Mouse (Mus musculus): ENCODE data around the gene Rnf43.

Gene Rnf43

DNA sequence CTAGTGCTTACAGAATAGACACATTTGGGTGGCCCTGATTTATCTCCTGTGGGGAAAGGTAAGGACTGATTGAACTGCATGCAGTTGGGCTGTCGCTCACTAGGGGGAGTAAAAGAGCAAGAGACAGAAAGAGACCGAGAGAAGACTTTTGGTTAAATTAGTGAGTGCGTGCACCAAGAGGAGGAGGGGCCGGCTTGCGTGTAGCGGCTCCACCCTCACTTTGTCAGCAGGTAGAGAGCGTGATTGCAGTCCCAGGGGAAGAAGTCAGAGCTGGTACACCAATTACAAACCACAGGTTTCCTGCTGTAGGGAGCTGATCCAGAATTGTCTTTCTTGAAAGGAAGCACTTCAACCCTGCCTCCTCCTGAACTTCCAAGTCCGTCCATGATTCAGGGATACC is at the start of gene Rnf43:
Rnf43 (plus strand) TSS at position 316 of the 400 bp plus-strand sequence.
- WGBS = under 1% methylated on average over 8 of the region's 8 CpGs

DNA sequence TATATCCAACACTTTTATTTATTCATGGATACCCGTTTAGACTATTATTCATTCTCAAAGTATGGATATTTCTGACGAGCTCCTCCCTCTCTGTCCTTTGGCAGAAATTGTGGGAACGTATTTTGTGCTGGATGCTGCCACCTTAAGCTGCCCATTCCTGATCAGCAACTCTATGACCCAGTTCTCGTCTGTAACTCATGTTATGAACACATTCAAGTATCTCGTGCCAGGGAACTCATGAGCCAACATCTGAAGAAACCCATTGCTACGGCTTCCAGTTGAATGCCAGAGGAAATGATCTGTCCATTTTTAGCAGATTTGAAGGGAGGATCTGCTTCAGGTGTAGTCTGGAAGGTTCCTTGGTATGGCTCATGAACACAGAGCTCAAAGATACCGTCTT is 48.5 kb upstream of the Rnf43 start:
- 64% methylated on average over 7 of the region's 7 CpGs for WGBS

DNA sequence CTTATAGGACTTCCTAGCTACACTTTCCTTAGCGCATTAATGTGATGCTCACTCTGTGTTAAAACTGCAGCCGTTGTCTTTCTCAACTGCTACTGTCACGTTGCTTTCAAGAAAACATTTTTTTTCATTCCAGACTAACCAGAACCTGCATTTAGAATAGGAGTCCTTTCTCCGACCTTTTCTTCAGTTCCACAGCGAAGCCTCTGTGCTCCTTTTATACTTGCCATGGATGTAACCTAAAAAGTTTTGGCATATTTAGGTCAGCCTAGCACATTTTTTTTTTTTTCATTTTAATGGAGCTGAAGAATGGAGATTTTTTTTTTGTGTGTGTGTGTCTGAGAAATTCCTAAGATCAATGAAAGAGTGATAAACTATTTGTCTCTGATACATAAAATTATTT is 47.0 kb upstream of the Rnf43 start:
- 51% methylated on average over 5 of the region's 5 CpGs for WGBS

DNA sequence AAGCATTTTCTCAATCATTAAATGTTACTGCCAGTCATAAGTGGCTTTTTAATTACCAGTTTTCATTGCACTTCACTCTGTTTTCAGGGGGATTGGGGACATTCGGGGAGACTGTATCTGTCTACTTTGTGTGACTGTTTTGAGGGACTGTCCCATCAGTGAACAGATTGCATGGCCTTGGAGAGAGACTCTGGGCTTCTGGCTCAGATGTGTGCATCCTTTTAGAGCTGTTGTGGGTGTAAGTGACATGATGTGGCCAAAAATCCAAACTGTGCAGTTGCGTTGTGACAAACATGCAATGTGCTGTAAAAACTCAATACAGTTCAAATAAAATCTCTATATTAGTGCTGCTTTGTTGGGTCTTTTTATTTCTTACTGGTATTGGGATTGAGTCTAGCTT is 46.6 kb upstream of the Rnf43 start:
- WGBS = 64% methylated on average over 2 of the region's 2 CpGs

DNA sequence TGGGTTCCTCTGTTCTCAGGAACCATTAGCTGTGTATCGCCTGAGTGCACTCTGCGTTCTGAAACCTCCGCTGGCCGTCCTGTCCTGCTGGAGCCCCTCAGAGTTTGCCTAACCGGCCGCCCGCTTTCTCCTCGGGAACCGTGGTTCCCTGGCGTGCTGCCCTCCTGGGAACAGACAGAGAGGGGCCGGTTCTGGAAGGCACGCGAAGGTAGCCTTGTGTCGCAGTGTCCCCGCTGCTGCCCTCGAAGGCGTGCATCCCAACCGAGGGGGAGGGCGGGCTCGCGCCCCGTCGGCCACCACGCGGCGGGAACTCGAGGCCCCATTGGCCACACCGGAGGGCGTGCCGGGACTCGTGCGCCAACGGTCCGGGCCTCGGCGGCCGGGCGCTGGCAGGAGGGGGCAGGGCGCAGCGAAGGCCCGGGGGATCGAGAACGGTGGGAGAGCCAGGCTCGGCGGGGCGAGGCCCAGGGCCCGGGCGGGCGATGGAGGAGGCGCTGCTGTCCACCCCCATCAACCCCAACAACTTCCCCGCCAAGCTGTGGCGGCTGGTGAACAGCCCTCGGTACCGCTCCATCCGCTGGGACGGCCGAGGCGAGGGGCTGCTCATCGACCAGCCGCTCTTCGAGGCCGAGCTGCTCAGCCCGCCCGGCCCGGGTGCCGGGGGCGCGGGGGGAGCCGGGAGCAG is 45.6 kb upstream of the Rnf43 start, which contains the start of gene Hsf5:
Hsf5 (plus strand) TSS at position 375 of the 685 bp plus-strand sequence.
- 92% methylated on average over 69 of the region's 69 CpGs for WGBS

DNA sequence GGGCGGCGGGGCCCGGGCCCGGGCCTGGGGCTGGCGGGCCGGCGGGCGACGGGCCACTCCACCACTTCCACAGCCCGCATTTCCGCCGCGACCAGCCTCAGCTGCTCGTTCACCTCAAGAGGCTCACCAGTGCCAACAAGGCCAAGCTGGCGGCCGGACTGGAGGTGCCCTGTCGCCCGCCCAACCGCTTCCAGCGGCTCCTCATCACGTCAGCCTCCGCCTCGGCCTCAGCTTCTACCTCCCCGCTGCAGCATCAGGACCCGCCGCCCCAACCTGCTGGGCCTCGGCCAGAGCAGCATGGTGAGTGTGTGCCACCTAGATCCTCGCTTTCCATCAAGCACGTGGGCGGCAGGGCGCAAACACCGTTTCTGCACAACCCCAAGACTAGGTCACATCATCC is 44.9 kb upstream of the Rnf43 start:
- 94% methylated on average over 32 of the region's 32 CpGs for WGBS

DNA sequence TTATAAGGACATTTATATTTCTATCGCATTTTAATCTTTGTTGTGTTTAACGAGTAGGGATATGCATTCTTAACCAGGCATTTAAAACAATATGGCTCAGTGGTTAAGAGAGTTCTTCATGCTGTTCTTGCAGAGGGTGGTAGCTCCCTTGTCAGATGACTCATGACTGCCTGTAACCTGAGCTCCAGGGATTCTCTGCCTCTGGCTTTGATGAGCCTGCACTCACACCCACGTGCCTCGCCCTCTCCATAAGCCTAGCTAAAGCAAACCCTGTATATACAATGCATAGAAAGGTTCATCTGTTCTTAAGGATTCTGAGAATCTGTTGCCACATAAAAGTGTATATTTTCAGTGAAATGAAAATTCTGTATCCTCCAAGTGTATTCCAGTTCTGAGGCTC is 39.4 kb upstream of the Rnf43 start:
- 74% methylated on average over 4 of the region's 4 CpGs for WGBS

DNA sequence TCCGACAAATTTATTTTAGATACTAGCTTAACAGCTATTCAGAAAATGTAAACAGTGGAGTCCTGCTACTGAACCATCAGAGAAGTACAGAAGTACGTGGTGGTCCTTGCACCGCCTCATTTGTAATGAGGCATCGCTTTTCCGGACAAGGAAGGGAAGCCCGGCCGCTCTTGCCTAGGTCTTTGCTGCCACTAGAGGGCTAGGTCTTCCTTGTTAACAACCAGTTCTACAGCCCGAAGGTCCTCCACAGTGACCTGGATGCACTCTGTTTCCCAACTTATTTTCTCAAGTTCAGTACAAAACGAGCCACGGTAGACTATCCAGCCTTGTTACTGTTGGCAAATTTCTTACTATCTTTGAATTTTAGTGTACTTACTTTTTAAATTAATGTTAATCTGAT is 32.7 kb upstream of the Rnf43 start:
- WGBS = 34% methylated on average over 10 of the region's 10 CpGs

DNA sequence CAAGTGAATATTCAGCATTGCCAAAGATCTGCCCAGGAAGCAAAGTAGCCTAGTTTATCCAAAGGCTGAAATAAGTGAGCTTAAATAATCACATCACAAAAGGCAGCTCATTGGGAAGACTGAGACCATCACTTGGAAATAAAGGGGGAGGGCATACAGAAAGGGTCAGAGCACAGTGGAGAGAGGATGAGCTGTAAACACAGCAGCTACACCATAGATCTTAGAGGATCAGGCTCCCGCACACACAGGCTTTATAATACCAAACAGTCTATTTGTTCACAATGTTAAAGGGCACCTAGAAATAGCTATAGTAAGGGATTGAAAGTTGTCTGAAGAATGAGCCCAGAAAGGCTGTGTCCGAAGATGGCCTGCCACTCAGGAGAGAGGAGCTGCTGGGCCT is 23.7 kb upstream of the Rnf43 start:
- 37% methylated on average over 2 of the region's 2 CpGs for WGBS

DNA sequence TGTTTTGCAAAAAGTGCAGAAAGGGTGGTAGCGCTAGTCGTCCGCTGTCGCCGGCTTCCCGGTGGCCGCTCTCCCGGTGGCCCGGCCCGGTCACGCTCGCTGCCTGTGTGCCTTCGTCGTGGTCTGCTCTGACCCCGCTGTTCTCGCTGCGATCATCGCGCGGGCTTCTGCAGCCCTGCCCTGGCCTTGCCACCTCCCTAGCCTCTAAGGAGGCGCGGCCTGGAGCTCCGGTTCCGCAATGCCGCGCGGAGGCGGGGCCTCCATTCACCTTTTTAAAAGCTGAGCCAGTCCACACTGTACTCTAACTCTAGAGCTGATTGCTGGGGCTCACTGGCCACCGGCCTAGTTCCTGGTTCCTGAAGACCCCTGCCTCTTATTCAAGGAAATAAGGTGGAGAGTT is 23.3 kb upstream of the Rnf43 start:
- 20% methylated on average over 29 of the region's 29 CpGs for WGBS

DNA sequence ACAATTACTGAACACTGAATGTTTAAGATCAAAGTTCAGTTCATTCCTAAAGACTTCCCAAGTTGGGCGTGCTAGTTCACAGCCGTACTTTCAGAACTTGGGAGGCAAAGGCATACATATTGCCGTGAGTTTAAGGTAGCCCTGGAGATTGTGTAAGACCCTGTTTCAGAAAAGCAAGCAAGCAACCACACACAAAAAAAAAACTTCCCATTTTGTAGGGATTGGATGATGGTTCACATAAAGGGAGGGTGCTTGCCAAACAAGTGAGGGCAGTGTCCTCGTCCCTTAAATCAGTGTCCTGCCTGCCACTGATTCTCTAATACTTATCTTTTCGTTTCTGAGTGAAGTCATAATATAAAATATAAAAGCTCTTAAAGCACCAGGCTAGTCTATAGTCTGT is 7.8 kb upstream of the Rnf43 start:
- 83% methylated on average over 5 of the region's 5 CpGs for WGBS

DNA sequence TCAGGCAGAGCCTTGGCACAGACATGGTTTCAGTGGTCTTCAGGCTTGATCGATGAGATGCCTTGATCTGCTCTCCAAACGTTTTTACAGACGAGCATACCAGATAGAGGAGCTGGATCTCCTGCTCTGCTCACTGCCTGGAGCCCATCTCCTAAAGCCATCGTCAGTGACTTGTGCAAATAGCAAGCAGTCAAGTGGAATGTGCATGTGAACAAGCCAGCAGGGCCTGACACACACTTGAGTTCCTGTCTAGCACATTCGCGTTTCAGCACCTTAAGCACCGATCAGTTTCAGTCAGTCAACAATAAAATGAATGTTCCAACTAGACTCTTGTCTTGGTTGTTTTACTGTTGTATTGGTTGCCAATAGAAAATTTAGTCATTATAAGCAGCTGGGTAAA is 3.3 kb upstream of the Rnf43 start:
- WGBS = 83% methylated on average over 7 of the region's 7 CpGs

DNA sequence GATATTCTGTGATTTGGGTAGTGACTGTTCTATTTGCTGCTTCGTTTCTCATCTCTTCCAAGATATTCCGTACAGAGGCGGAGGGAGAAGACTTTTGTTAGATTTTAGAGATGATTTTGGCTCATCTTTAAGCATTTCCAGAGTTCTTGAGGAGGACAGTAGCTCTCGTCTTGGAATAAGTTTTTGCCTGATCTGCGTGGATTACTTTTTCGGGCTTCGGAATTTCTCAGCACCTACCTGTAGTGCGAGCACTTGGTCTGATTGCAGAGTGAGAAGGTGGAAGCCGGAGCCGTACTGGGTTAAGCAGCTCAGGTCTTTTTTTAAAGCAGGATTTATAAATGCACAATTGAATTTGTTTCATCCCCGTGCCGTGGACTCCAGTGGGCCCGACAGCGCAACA is 300 bp downstream of the Rnf43 start:
- 9% methylated on average over 14 of the region's 14 CpGs for WGBS

DNA sequence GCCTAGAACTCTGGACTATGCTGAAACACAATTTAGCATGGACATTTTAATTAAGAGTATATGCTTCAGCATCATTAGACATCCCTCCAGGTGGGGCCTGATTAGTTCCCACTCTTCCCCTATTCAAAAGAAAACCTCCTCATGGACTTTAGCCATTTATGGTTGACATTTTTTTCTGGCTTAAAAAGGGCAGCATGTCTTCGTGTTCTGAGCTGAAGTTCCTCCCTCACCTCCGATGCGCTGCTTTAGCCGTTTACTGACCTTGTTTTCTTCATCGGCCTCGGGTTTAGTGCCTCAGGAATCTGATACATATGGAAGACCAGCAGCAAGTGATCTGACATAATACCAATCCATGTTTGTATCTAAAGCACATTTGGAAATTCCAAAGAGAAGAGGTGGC is 1.4 kb downstream of the Rnf43 start:
- WGBS = 76% methylated on average over 6 of the region's 6 CpGs

DNA sequence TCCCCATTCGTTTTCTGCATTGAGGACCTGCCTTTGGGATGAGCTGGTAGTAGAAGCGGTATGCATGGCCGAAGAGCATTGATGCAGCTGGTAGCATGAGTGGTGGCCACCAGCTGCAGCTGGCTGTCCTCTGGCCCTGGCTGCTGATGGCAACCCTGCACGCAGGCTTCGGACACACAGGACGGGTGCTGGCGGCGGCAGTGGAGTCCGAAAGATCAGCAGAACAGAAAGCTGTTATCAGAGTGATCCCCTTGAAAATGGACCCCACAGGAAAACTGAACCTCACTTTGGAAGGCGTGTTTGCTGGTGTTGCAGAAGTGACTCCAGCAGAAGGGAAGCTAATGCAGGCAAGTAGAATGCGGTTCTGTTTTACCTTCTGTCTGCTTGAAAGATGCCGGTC is 2.0 kb downstream of the Rnf43 start:
- WGBS = 73% methylated on average over 12 of the region's 12 CpGs

DNA sequence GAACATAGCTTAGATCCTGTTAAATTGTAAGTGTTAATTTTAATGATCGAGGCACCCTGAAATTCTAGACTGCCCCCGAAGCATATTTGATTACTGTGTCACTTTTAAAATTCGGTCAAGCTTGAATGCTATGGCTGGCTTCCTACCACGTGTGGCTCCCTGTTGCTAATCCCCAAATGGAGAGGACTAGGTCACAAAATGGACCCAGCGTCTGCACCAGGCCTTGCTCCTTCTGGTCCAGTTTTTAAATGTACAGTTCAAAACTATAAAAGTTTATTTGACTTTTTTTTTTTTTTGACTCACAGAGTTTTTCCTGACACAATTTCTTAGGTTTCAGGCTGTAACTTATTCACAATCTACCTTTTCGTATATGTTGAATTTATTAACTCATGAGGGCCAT is 2.7 kb downstream of the Rnf43 start:
- 77% methylated on average over 6 of the region's 6 CpGs for WGBS

DNA sequence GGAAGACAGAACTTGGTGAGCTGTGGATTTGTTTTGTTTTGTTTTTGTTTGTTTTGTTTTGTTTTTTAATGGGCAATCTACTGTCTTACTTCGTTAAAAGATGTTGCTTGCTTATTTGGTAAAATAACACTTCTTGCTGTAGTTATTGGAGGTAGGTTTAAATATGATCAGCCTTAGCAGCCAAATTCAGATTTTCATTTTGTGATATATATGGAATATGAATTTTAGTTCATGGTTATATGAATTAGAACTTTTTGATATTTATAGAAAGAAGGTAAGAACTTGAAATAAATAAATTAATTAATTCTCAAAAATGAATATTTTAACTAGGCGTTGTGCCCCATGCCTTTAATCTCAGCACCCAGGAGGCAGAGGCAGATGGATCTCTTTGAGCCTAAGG is 3.1 kb downstream of the Rnf43 start:
- WGBS = 79% methylated on average over 2 of the region's 2 CpGs

DNA sequence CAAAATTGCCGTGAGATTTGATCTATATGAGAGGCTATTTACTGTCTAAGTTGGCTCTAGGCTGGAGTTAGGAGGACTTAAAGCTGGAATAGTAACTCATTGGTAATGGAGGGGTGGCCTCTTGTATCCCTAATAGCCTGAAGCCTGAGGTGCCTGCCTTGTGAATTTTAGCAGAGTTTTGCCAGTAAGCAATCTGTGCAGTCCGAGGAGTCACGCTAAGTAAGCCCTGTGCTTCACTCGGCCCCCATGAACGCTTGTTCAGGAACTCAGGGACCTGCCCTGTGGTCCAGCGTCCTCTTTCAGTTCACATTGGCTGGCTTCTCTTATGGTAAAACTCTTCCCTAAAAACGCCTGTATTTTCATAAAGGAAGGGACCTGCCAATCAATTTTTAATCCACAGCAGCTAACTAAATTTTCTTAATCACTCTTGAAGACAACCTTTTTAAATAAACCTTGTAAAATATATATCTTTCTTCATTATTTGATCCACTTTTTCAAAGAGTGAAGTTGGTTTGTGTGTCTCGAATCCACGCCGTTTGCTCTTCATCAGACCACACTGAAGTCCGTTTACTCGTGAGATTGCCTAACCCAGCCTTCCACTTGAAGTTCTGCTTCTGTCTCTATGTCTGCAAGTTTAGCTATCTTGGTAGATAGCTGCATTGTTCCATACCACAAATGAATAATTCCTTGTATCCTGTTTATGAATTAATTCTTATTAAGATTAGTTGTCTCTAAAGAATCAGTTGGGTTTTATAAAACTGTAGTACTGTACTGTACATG is 3.9 kb downstream of the Rnf43 start:
- 73% methylated on average over 12 of the region's 12 CpGs for WGBS

DNA sequence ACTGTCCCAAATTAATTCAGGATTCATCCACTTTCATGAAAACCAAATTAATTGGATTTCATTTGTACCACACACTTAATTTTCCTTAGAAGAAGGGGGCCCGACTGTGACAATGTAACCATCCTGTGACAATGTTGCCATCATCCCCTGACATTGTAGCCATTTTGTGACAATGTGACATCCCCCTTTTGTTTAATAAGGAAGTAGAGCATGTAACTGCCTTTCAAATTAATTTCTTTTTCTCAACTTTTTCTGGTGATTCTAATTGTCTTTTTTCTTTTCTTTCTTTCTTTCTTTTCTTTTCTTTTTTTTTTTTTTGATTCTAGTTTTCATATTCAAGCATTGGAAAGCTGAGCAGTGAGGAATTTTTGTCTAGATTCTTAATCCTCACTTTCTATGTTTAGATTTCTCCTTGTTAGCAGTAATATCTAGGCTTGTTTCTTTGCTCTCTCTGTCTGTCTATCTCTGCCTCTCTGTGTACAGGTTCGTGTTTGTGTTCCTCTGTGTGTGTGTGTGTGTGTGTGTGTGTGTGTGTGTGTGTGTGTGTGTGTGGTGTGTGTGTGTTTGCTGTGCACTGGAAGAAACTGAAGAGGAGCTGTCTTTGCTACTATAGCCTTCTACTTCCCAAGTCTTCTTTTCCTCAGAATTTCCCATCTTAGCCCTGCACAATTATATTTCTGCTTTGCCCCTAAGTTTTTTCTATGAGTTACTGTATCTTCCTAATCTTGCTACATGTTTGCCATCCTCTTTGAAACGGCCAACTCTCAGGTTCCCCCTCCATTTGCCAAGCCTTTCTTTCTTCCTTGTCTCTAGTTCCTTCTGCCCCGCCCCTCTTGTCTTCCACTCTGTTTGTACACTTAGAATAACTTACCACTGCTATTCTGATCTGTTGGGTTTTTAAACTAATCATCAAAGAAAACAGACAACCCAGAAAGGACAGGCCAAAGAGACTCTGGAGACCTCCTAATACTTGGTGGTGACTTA is 4.9 kb downstream of the Rnf43 start:
- 60% methylated on average over 4 of the region's 4 CpGs for WGBS

DNA sequence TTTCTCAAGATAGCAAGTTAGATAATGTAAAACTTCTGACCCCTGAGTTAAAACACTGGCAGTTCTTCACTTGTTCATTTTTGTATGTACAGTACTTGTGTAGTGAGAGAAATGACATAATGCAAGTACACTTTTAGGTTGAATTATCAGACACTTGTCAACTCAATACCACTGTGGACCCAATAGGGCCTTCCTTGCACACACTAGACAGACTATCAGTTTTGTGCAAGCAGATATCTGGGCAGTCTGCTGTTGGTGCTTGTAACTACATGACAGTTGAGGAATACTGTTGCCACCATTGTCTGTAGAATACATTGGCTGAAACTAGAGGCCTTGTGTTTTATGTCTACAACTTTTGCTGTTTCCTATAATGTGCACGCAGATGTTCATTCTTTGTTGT is 10.8 kb downstream of the Rnf43 start:
- 89% methylated on average over 1 of the region's 1 CpGs for WGBS

DNA sequence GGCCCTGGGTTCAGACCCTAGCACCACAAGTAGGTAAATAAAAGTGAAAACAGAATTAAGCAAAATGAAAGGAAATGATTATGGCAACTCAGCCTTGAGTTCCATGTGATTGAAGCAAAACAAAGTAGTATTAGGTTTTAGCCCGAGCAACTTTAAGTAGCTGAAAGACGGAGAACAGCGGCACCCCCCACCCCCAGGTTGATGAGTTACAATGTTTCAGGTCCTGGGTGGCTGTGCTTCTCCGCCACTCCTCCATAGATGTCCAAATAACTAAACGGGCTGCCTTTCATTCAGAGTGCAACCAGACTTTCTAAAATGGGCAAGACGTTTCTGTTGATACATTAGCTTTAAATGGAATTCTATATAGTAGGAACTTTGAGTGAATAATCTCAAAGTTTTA is 13.1 kb downstream of the Rnf43 start:
- 89% methylated on average over 6 of the region's 6 CpGs for WGBS

DNA sequence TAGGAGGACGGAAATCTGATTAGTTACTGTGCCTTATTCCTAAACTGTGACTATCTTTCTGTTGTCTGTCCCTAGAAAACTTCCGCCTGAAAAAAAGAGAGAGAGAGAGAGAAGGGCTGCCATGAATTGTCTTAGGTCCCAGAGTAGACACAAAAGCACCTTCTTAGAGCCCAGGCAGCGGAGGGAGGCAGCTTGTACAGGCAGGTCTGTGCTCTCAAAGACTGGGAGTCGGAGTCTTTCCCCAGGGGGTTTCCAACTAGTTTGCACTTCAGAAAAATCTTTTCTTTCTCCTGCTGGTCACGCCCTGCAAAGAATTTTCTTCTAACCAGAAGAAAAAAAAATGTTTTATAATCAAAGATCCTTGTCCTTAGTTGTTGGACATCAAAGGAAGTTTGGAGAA is 15.2 kb downstream of the Rnf43 start:
- WGBS = 66% methylated on average over 5 of the region's 5 CpGs

All from cerebral cortex, adult 2 months (tissue).